Mouse (Mus musculus): ENCODE measurements at regions not wholly inside any gene's neighbourhood (a gene's known extent, or its start where the extent isn't known, plus 50 kb on each side); places are given as distances from the start of the nearest gene placed in this dataset.

DNA sequence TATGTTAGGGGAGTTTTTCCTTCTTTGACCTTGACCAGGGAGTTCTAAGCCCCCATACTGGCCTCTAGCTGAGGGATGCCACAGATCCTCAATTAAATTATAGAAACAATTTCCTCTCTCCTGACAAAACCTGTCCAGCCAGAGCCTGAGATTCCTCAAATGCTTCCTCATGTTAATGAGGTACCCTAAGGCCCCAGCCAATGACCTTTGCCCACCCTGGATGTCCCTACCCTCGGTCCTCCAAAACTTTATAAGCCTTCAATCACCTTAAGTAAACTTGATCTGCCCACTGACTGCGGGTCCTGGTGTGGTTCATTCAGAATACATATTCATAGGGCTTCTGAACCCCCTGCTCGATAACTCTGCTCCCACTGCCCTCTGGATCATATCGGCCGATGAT, 227.7 kb upstream of the Vstm2b start:
- CTCF ChIA-PET: no interaction called here

DNA sequence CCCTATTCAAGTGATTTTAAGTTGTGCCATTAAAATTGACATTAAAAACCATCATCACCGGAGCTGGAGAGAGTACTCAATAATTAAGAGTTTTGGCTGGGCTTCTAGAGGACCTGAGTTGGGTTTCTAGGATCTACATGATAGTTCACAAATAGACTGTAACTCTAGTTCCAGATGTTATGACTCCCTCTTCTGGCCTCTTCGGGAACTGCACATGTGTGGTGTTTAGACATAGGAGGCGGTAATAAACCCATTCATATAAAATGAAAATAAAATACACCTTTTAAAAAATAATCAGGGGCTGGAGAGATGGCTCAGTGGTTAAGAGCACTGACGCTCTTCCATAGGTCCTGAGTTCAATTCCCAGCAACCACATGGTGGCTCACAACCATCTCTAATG, 227.1 kb upstream of the Vstm2b start:
- CTCF ChIA-PET: no interaction called here

GRCm38 (mm10) chr7:40672348-40672747, 225.8 kb upstream of the Vstm2b start:
- CTCF ChIA-PET: no interaction called here

- CTCF ChIA-PET: no interaction called here
Observed at GRCm38 (mm10) chr7:40674397-40674796, 223.7 kb upstream of the Vstm2b start.

DNA sequence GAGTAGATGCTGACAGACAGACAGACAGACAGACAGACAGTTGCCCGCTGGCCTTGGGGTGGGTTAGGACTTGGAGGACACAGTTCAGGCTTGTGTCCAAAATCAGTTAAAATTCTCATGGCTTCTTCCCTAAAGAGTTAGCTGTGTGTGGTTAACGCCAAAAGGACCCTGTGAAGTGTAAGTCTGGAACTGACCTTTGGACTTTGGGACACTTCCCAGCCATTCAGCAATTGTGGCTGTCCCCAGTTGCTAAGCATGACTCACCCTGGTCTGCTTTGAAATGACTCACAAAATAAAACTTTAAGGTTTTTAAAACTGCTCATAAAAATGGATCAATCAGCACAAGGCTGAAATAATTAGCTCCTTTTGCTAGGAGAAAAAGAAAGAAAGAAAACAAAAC, 220.5 kb upstream of the Vstm2b start:
- CTCF ChIA-PET: no interaction called here

- CTCF ChIA-PET: no interaction called here
Observed at GRCm38 (mm10) chr7:40680567-40680966, 217.6 kb upstream of the Vstm2b start.

GRCm38 (mm10) chr7:40680993-40681392, 217.1 kb upstream of the Vstm2b start:
- CTCF ChIA-PET: no interaction called here

DNA sequence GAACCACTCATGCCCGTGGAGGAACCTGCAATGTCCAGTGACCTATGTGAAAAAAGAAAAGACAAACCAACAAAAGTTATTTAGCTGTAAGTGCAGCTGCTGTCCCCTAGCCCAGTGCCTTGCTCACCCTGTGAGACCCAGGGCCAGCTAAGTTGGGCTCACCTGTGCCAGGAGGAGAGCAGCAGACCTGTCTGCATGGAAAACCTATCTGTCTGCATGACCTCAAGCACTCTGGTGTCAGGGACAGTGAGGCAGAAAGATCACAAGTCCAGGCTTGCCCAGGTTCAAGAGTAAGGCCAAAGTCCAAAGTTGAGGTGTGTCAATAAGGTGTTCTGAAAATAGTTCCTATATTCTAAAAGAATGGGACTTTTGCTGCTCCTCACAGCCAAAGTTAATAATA, 215.0 kb upstream of the Vstm2b start:
- CTCF ChIA-PET: no interaction called here

DNA sequence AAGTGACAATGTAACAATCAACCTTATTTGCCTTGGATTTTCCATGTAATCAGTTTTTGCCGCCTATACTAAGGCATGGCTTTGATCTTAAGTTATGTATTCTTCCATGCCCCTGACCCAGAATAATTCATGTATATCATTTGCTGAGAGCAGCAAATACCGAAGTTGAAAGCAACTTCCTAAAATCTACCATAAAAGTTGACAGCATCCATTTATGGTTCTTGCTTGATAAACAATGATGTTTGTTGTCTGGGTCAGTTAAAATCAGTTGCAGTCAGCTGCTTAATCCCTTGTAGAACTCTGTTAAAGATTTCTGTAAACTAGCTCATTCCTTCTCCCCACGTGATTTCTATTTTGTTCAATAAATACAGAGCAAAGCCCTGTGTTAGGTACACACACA, 214.5 kb upstream of the Vstm2b start:
- CTCF ChIA-PET: no interaction called here

DNA sequence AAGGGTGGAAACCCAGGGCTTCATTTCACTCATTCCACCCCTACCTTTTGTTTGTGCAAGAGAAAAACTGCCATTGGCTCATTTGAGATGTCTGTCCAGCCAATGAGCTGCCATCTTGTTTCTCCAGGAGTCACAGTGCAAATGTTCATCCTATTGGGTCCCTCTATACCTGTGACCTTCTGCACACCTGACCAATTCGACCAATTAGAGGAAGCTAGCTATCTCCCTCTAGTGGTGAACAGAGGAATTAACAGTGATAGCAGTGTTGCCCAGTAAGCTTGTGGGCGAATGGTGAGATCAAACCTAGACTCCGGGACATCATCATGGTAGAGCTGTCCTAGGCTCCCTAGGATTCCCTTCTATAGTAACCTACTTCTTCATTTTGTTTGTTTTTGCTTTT, 211.1 kb upstream of the Vstm2b start:
- CTCF ChIA-PET: no interaction called here

- CTCF ChIA-PET: no interaction called here
Observed at GRCm38 (mm10) chr7:40688546-40688945, 209.6 kb upstream of the Vstm2b start.

DNA sequence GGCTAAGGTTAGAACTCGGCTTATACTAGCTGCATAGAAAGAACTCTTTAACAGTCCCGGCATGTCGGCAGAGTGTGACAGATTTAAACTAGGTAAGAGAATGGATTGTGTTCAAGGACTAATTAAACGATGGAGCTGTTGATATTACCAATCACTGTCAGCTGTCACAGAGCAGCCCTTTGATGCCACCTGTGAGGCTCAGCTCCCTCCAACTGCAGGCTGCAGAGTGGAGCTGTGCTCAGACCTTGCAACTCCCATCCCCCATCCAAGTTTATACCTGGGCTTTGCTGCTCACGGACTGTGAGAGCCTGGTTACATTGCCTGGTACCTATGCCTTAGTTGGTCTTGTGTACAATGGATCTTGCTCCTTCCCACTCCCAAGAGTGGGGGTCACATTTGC, 204.4 kb upstream of the Vstm2b start:
- CTCF ChIA-PET: no interaction called here

DNA sequence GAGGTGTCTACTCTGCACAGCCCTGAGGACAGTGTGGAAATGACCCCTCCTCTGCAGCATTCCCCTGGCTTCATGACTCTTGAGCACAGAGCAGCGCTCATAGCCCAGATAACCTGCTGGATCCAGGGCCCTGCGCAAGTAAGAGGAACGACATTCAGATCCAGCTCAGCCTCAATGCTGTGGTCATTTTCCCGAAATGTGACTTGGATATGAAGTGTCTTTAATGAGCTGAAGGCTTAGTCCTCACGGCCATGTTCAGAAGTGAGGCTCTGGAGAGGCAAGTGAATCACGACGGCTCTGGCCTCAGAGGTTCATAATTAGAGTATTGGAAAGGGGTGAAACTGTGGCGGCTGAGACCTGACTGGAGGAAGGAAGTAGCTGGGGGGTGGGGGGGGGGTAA, 200.6 kb upstream of the Vstm2b start:
- CTCF ChIA-PET: interaction anchor here (0.6 kb wide), 1 partner anchor 19 kb away, joined by 3 read pairs; no protein-coding TSS in a partner anchor

DNA sequence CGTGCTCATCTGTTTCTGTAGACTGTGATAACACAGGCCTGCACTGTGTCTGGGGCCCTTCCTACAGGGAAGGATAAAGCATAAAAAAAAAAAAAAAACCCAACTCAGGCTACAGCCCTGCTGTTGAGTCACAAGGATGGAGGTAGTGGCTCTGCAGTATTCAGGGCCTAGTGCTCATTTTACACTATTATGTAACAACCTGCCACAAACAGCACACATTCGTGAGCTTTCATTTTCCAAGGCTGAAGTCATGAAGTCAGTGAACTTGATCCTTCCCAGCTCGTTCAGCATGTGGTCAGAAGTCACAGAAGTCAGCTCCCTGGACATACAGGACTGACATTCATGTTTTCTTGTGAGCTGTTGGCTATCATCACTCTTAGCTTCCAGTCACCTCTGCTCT, 199.8 kb upstream of the Vstm2b start:
- CTCF ChIA-PET: no interaction called here

DNA sequence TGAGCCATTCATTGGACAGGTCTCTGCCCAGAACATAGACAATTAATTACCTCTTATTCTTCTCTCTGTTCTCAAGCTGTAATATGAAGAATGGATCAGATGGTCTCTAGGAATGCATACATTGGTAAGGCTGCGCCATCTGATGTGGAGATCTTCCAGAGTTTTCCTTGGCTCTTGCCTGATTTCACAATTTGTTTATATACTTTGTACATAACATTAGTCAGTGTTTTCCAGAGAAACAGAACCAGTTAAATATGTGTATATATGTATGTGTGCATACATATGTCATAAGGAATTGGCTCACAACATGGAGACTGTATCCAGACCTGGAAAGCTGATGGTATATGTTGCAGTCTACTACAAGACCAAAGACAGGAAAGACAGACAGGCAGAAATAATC, 198.5 kb upstream of the Vstm2b start:
- CTCF ChIA-PET: no interaction called here

GRCm38 (mm10) chr7:40700656-40701055, 197.5 kb upstream of the Vstm2b start:
- CTCF ChIA-PET: no interaction called here

GRCm38 (mm10) chr7:40702191-40703045, 195.7 kb upstream of the Vstm2b start:
- CTCF ChIA-PET: no interaction called here

GRCm38 (mm10) chr7:40708231-40708630, 189.9 kb upstream of the Vstm2b start:
- CTCF ChIA-PET: no interaction called here

DNA sequence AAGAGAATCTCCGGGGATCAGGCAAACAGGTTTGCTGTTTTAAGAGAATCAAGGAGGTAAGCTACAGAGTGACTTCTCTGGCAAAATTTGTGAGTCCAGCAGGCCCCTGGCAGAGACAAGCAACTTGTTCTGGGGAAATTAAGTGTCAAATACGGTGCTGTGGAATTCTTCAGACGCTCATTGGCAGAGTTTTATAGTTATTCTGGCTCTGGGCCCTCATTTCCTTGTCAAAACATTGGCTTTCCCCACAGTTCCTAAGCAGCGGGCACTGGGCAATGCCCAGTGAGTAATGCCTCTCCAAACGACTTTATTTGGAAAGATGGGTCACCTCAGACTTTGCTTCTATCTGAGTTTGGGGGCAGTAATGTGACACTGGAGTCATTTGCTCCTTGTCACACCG, 180.1 kb upstream of the Vstm2b start:
- CTCF ChIA-PET: no interaction called here

DNA sequence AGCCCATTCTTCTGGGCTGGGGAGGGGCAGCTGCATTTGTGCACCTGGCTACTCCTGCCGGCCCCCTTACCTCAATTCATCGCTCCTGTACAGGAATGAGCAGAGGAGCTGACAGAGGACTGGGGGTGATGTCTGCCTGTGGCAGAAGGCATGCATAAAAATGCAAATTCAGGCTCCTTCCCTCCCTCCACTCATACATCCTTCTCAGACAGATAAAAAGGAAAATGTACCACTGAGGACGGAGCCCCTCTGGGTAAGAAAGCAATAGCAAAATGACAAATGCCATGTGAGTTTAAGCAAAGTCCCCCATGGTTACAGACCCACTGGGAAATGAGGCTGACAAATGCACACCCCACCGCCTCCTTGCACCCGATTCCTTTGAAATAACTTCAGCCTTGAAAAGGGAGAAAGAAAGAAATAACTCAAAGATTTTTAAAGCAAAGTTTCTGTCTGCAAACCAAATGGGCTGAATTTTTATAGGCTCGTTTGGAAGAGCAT, 161.1 kb upstream of the Vstm2b start:
- CTCF ChIA-PET: no interaction called here

GRCm38 (mm10) chr7:40737496-40737895, 160.6 kb upstream of the Vstm2b start:
- CTCF ChIA-PET: no interaction called here

GRCm38 (mm10) chr7:40738174-40738573, 160.0 kb upstream of the Vstm2b start:
- CTCF ChIA-PET: no interaction called here

GRCm38 (mm10) chr7:40742553-40743151, 155.5 kb upstream of the Vstm2b start:
- CTCF ChIA-PET: no interaction called here

GRCm38 (mm10) chr7:40751779-40752178, 146.3 kb upstream of the Vstm2b start:
- CTCF ChIA-PET: no interaction called here

Data from spleen, embryonic (tissue).